Mouse (Mus musculus): Measurements from ENCODE around the gene Fgfr1op2. TPM values are rescaled to one million over a fixed set of nuclear protein-coding genes. Genes with fewer than 3 reads are reported as not detected.

The Fgfr1op2 gene
- total RNA-seq, 1 experiment from 2014 or later: 155 TPM

DNA sequence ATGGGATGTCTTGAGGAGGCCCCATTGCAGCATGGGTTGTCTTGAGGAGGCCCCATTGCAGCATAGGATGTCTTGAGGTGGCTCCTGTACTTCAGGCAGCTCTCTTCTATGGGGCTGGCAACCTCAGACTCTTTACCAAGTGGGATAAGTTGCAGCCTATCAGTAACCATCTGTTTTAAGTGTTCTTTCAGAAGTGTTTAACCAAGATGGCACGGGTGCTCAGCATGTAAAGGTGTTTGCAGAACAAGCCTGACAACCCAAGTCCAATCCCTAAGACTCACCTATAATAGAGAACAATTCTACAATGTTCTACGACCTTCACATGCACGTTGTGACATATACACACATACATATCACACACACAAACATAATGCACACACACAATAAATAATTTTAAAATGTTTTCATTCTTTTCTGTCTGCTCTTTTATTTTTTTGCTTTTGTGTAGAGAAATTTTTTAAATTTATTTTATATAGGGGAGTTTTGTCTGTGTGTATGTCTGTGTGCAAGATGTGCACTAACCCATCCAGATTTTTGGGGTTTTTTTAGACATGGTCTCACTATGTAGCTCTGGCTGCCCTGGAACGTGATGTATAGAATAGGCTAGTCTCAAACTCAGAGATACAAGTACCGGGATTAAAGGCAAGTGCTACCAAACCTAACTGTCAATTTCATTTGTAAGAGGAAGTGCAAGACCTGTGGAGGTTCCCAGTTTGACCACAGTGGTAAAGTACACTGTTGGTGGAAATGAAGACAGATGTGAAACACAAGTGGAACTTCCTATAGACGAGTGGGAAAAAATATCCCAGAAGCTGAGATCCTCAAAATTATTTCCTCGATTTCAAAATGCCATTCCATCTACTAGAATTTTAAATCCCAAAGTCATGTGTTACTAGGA lies 63.3 kb downstream of the Fgfr1op2 start:
- ATAC-seq (replicated peaks; ENCODE audit: low read depth, poor library complexity, severe bottlenecking): peak; percentile 26; the same call in 1 of the 2 replicates

- ATAC-seq (replicated peaks; ENCODE audit: low read depth, poor library complexity, severe bottlenecking): no peak
Observed at GRCm38 (mm10) chr6:146640991-146641390, 64.0 kb downstream of the Fgfr1op2 start.

- ATAC-seq (replicated peaks; ENCODE audit: low read depth, poor library complexity, severe bottlenecking): peak; percentile 9
Observed at GRCm38 (mm10) chr6:146641621-146642210, 64.7 kb downstream of the Fgfr1op2 start.

DNA sequence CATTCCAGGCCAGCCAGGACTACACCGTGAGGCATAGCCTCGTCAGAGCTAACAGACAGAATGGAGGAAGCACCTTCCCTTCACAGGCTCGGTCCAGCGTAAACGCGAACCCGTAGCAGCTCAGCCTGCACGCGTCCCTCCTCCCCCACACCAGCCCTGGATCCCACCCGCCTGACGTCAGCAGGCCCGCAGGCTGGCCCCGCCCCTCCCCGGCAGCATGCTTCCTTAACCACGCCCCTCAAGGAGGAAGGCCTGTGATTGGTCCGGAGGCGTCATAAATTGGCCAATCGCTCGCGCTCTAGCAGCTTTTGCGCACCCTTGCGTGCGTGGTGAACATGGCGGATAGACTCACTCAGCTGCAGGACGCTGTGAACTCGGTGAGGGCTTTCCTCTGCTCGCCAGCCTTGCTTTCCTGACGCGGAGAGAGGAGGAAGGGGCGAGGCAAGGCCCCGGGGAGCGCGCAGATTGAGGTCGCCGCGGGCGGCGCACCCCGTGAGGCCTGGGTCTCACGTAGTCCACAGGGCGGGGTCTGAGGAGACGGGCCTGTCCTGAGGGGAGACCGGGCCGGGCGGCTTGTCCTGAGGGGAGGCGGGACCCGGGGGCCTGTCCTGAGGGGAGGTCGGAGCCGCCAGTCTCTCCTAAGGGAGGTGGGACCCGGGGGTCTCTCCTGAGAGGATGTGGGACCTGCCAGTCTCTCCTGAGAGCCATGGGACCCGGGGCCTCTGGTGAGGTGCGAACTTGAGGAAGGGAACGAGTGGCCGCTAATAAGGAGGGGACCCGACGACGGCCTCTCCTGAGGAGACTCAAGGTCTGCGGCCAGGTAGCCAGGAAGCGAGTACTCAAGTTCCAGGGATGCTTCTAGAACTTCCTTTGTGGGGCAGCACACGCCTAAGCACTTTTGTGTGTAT lies 65.5 kb downstream of the Fgfr1op2 start, which contains the start of the genes Med21 and Tm7sf3:
TSS of gene Med21 (plus strand) at position 272 of the 908 bp plus-strand sequence.
TSS of gene Tm7sf3 (minus strand) at position 549 of the 908 bp plus-strand sequence.
- peak; percentile 87 for ATAC-seq (replicated peaks; ENCODE audit: low read depth, poor library complexity, severe bottlenecking)

- ATAC-seq (replicated peaks; ENCODE audit: low read depth, poor library complexity, severe bottlenecking): no peak
Observed at GRCm38 (mm10) chr6:146643184-146643570, 66.2 kb downstream of the Fgfr1op2 start.

Other genes starting within 250 kb of the Fgfr1op2 start
- 16.3 and 18.5 TPM in 2 replicates for gene Itpr2, start 75.0 kb upstream of the Fgfr1op2 start, total RNA-seq (2017)
- 104 and 135 TPM in 2 replicates for gene Ints13, start 632 bp downstream of the Fgfr1op2 start, total RNA-seq (2017)
- 59.5 and 75.1 TPM in 2 replicates for gene Med21, start 65.3 kb downstream of the Fgfr1op2 start, total RNA-seq (2017)
- gene Tm7sf3, start 65.6 kb downstream of the Fgfr1op2 start, total RNA-seq (2017): 51.9 and 55.6 TPM in 2 replicates
- 1.3 and 2.9 TPM in 2 replicates for gene Stk38l, start 147.8 kb downstream of the Fgfr1op2 start, total RNA-seq (2017)
- gene Arntl2, start 218.9 kb downstream of the Fgfr1op2 start, total RNA-seq (2017): not detected in 2 replicates